Mouse (Mus musculus) olfactory bulb, adult 2 months (tissue): ENCODE data around the gene Ifna2. TPM values are rescaled to one million over a fixed set of nuclear protein-coding genes. Genes with fewer than 3 reads are reported as not detected.

Experiments
- H3K27ac ChIP-seq: fragments of 200-500 bp; 2 replicates; pipeline ENCODE4 v1.5.1; 2012; ENCODE audit warnings: low read depth, low read length; ENCODE audit not compliant: insufficient read depth
- H3K4me1 ChIP-seq: fragments of 200-500 bp; 2 replicates; pipeline ENCODE4 v1.6.1; 2012; ENCODE audit warnings: low read length; ENCODE audit not compliant: control insufficient read depth, insufficient read depth
- H3K4me3 ChIP-seq: fragments of 200-500 bp; 2 replicates; pipeline ENCODE4 v1.5.1; 2012; ENCODE audit warnings: mild to moderate bottlenecking, low read depth, low read length, moderate library complexity; ENCODE audit not compliant: insufficient read depth
- CTCF ChIP-seq: fragments of 200-500 bp; IDR thresholded peaks from 2 replicates; pipeline ENCODE4 v1.5.1; 2012; ENCODE audit warnings: low read depth, mild to moderate bottlenecking, low read length, moderate library complexity; ENCODE audit not compliant: insufficient read depth
- POLR2A ChIP-seq: fragments of 200-500 bp; IDR thresholded peaks from 2 replicates; pipeline ENCODE4 v1.6.1; 2012; ENCODE audit warnings: mild to moderate bottlenecking, low read depth, low read length, moderate library complexity; ENCODE audit not compliant: insufficient read depth
- WGBS: fragments of 180-500 bp; shearing (Covaris S2); methylation state at CpG from one replicate; pipeline ENCODE4 v1.1.7; 2018; 5-methylcytosine and 5-hydroxymethylcytosine counted together
- polyA plus RNA-seq: library from polyadenylated mRNA; stranded (reverse); fragments of >200 nt; gene quantifications from 2 replicates; pipeline ENCODE4 v1.2.4, GENCODE M21; 2012; ENCODE audit warnings: low replicate concordance; ENCODE audit not compliant: missing spikeins, insufficient read depth, insufficient read length

Ifna2 gene
- polyA plus RNA-seq, 1 experiment = not detected

GRCm38 (mm10) chr4:88634311-88634710, 49.4 kb downstream of the Ifna2 start, which contains the start of gene C87499:
Gene C87499 (minus strand): TSS chr4:88634411.
- TF ChIP-seq POLR2A (no peak), CTCF (no peak)
- H3K4me1 ChIP-seq = no peaks in the 10 kb centered on the region
- WGBS = 91% methylated on average over 4 of the region's 4 CpGs
- no peak within 1 kb of the TSS for H3K4me3 ChIP-seq
- H3K27ac ChIP-seq = no peak within 1 kb of the TSS

Other genes with a start within 250 kb of the Ifna2 start
- gene Hacd4, start 245.0 kb downstream of the Ifna2 start, polyA plus RNA-seq = not detected in 2 replicates
- not detected in 2 replicates for gene Ifnb1, start 161.1 kb downstream of the Ifna2 start, polyA plus RNA-seq
- not detected in 2 replicates for gene Ifna15, start 125.7 kb downstream of the Ifna2 start, polyA plus RNA-seq
- gene Ifna14, start 112.1 kb downstream of the Ifna2 start, polyA plus RNA-seq = not detected in 2 replicates
- not detected in 2 replicates for gene Ifna9, start 91.5 kb downstream of the Ifna2 start, polyA plus RNA-seq
- gene Ifna12, start 80.5 kb downstream of the Ifna2 start, polyA plus RNA-seq = not detected in 2 replicates
- gene C87499, start 49.5 kb downstream of the Ifna2 start, polyA plus RNA-seq = not detected in 2 replicates
- gene Ifna13, start 39.5 kb downstream of the Ifna2 start, polyA plus RNA-seq = not detected in 2 replicates
- not detected in 2 replicates for gene Ifna16, start 7.0 kb downstream of the Ifna2 start, polyA plus RNA-seq
- gene Ifnab, start 7.4 kb upstream of the Ifna2 start, polyA plus RNA-seq = not detected in 2 replicates
- not detected in 2 replicates for gene Gm26566, start 37.9 kb upstream of the Ifna2 start, polyA plus RNA-seq
- not detected in 2 replicates for gene Klhl9, start 38.6 kb upstream of the Ifna2 start, polyA plus RNA-seq
- gene Gm13271, start 71.0 kb upstream of the Ifna2 start, polyA plus RNA-seq = not detected in 2 replicates
- not detected in 2 replicates for gene Gm13283, start 76.2 kb upstream of the Ifna2 start, polyA plus RNA-seq
- not detected in 2 replicates for gene Gm13290, start 89.9 kb upstream of the Ifna2 start, polyA plus RNA-seq
- gene Gm13289, start 93.0 kb upstream of the Ifna2 start, polyA plus RNA-seq = not detected in 2 replicates
- gene Gm13272, start 95.9 kb upstream of the Ifna2 start, polyA plus RNA-seq = not detected in 2 replicates
- not detected in 2 replicates for gene Ifnz, start 98.2 kb upstream of the Ifna2 start, polyA plus RNA-seq
- not detected in 2 replicates for gene Gm13276, start 101.8 kb upstream of the Ifna2 start, polyA plus RNA-seq
- not detected in 2 replicates for gene Gm13277, start 104.7 kb upstream of the Ifna2 start, polyA plus RNA-seq
- not detected in 2 replicates for gene Gm13278, start 107.6 kb upstream of the Ifna2 start, polyA plus RNA-seq
- gene Gm13275, start 110.6 kb upstream of the Ifna2 start, polyA plus RNA-seq = not detected in 2 replicates
- not detected in 2 replicates for gene Gm13279, start 113.5 kb upstream of the Ifna2 start, polyA plus RNA-seq
- not detected in 2 replicates for gene Gm13285, start 115.8 kb upstream of the Ifna2 start, polyA plus RNA-seq
- gene Gm13287, start 119.3 kb upstream of the Ifna2 start, polyA plus RNA-seq = not detected in 2 replicates
- gene Gm13288, start 121.6 kb upstream of the Ifna2 start, polyA plus RNA-seq = not detected in 2 replicates
- gene Ifna7, start 132.3 kb upstream of the Ifna2 start, polyA plus RNA-seq = not detected in 2 replicates
- not detected in 2 replicates for gene Ifna11, start 136.0 kb upstream of the Ifna2 start, polyA plus RNA-seq
- gene Ifna6, start 143.5 kb upstream of the Ifna2 start, polyA plus RNA-seq = not detected in 2 replicates
- not detected in 2 replicates for gene Ifna5, start 151.6 kb upstream of the Ifna2 start, polyA plus RNA-seq
- not detected in 2 replicates for gene Ifna4, start 157.9 kb upstream of the Ifna2 start, polyA plus RNA-seq
- gene Ifna1, start 166.2 kb upstream of the Ifna2 start, polyA plus RNA-seq = not detected in 2 replicates
- gene Ifne, start 196.3 kb upstream of the Ifna2 start, polyA plus RNA-seq = not detected in 2 replicates